Mouse (Mus musculus) small intestine, adult 2 months (tissue): Measurements from ENCODE around the gene Chadl. TPM values are rescaled to one million over a fixed set of nuclear protein-coding genes. Genes with fewer than 3 reads are reported as not detected.

Source experiments
- H3K27ac ChIP-seq: fragments of 200-500 bp; 2 replicates; pipeline ENCODE4 v1.5.1; 2012; ENCODE audit warnings: low read depth, low read length, control low read depth, inconsistent platforms; ENCODE audit not compliant: insufficient read depth
- H3K27me3 ChIP-seq: fragments of 200-500 bp; 2 replicates; pipeline ENCODE4 v1.6.1; 2012; ENCODE audit warnings: mild to moderate bottlenecking, moderate library complexity, low read length, inconsistent platforms; ENCODE audit not compliant: control insufficient read depth, insufficient read depth
- H3K36me3 ChIP-seq: fragments of 200-500 bp; 2 replicates; pipeline ENCODE4 v1.6.1; 2012; ENCODE audit warnings: mild to moderate bottlenecking, low read length, control low read depth, inconsistent platforms; ENCODE audit not compliant: control insufficient read depth, insufficient read depth
- H3K4me1 ChIP-seq: fragments of 200-500 bp; 2 replicates; pipeline ENCODE4 v1.6.1; 2012; ENCODE audit warnings: low read length, inconsistent platforms, mixed read lengths; ENCODE audit not compliant: control insufficient read depth, insufficient read depth, insufficient read length
- H3K4me3 ChIP-seq: fragments of 200-500 bp; 2 replicates; pipeline ENCODE4 v1.5.1; 2012; ENCODE audit warnings: low read depth, mild to moderate bottlenecking, control low read depth, inconsistent platforms, low read length, moderate library complexity
- CTCF ChIP-seq: fragments of 200-500 bp; IDR thresholded peaks from 2 replicates; pipeline ENCODE4 v1.5.1; 2012; ENCODE audit warnings: low read depth, mild to moderate bottlenecking, control low read depth, inconsistent platforms, low read length, moderate library complexity, mixed read lengths; ENCODE audit not compliant: insufficient replicate concordance, insufficient read length; ENCODE audit errors: extremely low read depth
- POLR2A ChIP-seq: fragments of 200-500 bp; IDR thresholded peaks from 2 replicates; pipeline ENCODE4 v1.6.1; 2012; ENCODE audit warnings: low read depth, mild to moderate bottlenecking, control low read depth, inconsistent platforms, low read length, moderate library complexity
- WGBS: fragments of 180-500 bp; shearing (Covaris S2); methylation state at CpG from one replicate; pipeline ENCODE4 v1.1.7; 2018; 5-methylcytosine and 5-hydroxymethylcytosine counted together
- polyA plus RNA-seq: library from polyadenylated mRNA; depleted of rRNA; stranded (reverse); fragments of >200 nt; gene quantifications from 2 replicates; pipeline ENCODE4 v1.2.3, GENCODE M21; 2012; rRNA removed

Gene Chadl
- polyA plus RNA-seq, 1 experiment, result 2.0 TPM

DNA sequence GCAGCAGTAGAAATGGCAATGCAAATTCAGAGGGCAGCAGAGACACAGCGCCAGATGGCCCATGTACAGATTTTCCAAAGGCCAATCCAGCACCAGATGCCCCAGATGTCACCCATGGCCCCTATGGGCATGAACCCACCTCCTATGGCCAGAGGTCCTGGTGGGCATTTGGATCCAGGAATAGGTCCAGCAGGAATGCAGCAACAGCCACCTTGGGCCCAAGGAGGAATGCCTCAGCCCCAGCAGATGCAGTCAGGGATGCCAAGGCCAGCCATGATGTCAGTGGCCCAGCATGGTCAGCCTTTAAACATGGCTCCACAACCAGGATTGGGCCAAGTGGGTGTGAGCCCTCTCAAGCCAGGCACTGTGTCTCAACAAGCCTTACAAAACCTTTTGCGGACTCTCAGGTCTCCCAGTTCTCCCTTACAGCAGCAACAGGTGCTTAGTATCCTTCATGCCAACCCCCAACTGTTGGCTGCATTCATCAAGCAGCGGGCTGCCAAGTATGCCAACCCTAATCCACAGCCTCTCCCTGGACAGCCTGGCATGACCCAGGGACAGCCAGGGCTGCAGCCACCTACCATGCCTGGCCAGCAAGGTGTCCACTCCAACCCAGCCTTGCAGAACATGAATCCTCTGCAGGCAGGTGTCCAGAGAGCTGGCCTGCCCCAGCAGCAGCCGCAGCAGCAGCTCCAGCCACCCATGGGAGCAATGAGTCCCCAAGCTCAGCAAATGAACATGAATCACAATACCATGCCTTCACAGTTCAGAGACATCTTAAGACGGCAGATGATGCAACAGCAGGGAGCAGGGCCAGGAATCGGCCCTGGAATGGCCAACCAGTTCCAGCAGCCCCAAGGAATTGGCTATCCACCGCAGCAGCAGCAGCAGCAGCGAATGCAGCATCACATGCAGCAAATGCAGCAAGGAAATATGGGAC lies 47.3 kb downstream of the Chadl start:
- TF ChIP-seq CTCF (no peak), POLR2A (no peak)
- Histone ChIP-seq H3K27me3 (no peaks in the 10 kb centered on the region), H3K4me3 (no peak overlapping the region), H3K4me1 (no peaks in the 10 kb centered on the region), H3K36me3 (peaks cover 54% of the 10 kb centered on the region), H3K27ac (no peak overlapping the region)
- 93% methylated on average over 8 of the region's 8 CpGs for WGBS

Other genes starting within 250 kb of the Chadl start
- gene Rbx1, start 231.0 kb downstream of the Chadl start, polyA plus RNA-seq, result 9.4 and 17.7 TPM in 2 replicates
- 16.9 and 33.3 TPM in 2 replicates for gene Ep300, start 111.9 kb downstream of the Chadl start, polyA plus RNA-seq
- 4.4 and 7.8 TPM in 2 replicates for gene L3mbtl2, start 33.4 kb downstream of the Chadl start, polyA plus RNA-seq
- gene Zc3h7b, start 47.8 kb upstream of the Chadl start, polyA plus RNA-seq, result 7.3 and 7.7 TPM in 2 replicates
- gene Rangap1, start 48.2 kb upstream of the Chadl start, polyA plus RNA-seq, result 13.3 and 17.8 TPM in 2 replicates
- 5.6 and 9.4 TPM in 2 replicates for gene Tef, start 105.1 kb upstream of the Chadl start, polyA plus RNA-seq
- 14.7 and 33.2 TPM in 2 replicates for gene Tob2, start 161.5 kb upstream of the Chadl start, polyA plus RNA-seq
- 22.6 and 47.0 TPM in 2 replicates for gene Phf5a, start 174.6 kb upstream of the Chadl start, polyA plus RNA-seq
- gene Aco2, start 175.0 kb upstream of the Chadl start, polyA plus RNA-seq, result 266 and 416 TPM in 2 replicates
- 3.7 and 5.2 TPM in 2 replicates for gene Polr3h, start 229.0 kb upstream of the Chadl start, polyA plus RNA-seq
- gene Csdc2, start 239.5 kb upstream of the Chadl start, polyA plus RNA-seq, result 1.3 and 2.4 TPM in 2 replicates